Mouse (Mus musculus) CH12F3 (cell line): ENCODE results near the gene Mrc1.
"Not testable (repeated sequence)": the region's sequence is repeated elsewhere in the genome, so short reads cannot be mapped to it uniquely, and the experiment has no call there.

Experiments used
- in situ Hi-C: fragments of 300-500 bp; cut with MboI; formaldehyde crosslinking; loops from 2 replicates; pipeline ENCODE4 v1.14.3; 2020; ENCODE audit warnings: low sequenced_read_pairs

Gene Mrc1

DNA sequence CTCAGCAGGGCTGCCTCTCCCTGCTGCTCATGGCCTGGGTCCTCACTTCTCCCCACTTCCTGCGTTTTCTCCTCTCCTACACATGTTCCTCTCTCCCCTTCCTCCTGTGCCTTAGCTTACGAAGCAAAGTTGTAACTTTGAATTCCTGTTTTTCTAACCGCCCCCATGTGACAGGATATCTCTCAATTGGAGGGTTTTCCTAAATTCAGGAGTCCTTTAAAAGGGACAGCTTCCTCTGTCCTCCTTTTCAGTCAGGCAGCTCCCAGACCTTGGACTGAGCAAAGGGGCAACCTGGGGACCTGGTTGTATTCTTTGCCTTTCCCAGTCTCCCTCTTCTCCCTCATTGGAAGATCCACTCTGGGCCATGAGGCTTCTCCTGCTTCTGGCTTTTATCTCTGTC is at the start of gene Mrc1:
Mrc1 (plus strand) TSS at position 244 of the 400 bp plus-strand sequence.
- in situ Hi-C loops, result no loop called here

DNA sequence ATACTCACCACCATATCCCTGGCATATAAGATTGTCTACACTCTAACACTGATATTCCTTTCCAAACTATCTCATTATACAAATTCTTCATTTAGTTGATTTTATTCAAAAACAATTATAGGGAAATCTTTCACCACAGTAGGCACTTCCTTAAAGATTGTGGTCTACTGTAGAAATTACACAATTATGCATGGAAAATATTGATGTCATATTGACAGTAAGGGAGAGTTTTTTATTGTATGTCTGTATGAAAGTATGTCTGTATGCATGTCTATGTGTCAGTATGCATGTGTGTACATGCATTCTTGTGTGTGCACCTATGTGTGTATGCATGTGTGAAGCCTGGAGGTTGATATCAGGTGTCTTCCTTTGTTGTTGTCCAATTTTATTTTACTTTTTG is 44.8 kb upstream of the Mrc1 start:
- in situ Hi-C loops, result no loop called here

DNA sequence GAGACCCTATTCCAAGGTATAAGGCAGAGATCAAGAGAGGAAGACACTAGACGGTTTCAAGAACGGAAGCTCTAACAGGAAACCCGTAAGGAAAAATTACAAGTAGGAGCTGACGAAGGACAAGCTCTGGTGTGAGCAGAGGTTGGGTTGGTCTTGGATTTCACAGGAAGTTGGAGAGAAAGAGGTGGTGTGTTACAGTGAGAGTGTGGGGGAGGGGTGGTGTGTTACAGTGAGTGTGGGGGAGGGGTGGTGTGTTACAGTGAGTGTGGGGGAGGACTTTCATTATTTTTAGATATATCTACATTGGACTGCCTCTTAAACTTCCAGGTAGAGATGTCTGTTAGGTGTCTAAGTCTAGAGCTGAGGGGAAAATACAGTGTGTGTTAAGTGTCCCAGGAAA is 38.5 kb upstream of the Mrc1 start:
- in situ Hi-C loops, result no loop called here

DNA sequence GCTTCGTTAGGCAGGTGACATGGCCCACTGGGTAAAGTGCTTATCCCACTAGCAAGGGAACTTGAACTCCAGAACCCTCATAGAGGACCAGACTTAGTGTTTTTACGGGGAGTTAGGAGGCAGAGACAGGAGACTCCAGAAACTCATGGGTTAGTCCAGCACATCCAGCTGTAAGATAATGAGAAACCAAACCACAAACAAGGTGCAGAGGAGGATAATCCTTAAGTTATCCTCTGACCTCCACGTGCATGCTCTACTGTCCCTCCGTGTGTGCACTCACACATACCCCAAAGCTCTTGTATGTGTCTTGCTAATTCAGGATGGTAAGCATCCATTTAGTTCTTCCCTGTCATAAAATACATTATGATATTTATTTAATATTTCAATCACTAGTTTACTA is 37.6 kb upstream of the Mrc1 start:
- in situ Hi-C loops, result no loop called here

DNA sequence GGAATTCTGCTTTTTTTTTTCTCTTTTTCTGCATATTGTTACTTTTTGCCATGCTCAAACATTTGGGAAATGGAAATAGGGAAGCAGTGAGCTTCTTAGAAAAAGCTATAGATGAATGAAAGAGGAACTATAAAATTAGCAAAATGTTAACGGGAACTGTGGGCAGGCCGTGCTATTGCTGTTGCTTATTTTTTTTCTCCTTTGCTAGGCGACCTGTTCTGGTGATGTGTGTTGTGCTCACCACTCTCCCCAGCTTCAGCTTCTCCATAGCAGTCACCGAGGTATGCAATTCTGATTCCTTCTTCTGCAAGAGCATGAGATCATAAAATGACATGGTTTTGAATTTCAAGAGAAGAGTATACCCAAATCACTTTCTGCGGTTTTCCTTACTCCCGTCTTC is 37.1 kb upstream of the Mrc1 start:
- in situ Hi-C loops, result no loop called here

DNA sequence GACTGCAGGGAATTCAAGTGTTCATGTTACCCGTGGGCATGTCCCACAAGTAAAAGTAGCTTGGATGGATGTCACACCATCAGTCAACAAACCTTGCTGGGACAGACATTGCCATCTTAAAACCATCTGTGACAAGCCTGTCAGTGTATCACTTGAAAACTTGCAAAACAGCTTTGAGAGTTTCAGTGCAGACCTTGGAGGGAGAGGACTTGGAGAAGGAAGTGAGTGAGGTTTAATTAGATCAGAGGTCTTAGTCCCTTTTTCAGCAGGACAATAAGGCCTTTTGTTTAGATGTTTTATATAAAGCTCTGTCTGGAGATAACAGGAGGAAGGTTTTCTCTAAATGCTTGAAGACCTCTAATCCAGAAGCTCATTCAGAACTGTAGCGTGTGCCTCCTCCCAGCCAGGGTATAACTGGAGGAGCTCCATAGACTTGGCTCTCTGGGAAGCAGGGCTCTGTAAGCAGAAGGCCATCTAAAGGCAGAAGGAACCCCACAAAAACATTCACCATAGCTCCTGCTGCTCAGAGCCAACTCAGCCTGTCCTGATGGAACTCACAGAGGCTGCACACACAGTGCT is 30.8 kb upstream of the Mrc1 start:
- in situ Hi-C loops, result not testable (repeated sequence)

DNA sequence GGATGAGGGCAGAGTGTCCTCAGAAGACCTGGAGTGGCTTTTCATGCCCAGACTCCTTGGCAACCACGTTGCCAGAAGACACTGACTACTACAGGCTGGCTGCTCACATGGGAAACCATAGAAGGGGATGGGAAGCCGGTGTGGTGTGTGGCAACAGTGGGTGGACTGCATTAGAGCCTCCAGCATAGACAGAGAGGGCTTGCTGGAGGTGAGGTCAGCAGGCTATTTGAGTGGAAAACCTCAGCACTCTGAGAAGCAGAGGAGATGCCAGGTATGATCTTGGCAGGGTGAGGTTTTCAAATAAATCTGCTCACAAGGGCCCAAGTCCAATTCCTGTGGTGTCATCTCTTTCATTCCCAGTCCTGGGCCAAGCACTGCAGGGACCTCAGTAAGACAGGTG is 29.6 kb upstream of the Mrc1 start:
- in situ Hi-C loops, result no loop called here

DNA sequence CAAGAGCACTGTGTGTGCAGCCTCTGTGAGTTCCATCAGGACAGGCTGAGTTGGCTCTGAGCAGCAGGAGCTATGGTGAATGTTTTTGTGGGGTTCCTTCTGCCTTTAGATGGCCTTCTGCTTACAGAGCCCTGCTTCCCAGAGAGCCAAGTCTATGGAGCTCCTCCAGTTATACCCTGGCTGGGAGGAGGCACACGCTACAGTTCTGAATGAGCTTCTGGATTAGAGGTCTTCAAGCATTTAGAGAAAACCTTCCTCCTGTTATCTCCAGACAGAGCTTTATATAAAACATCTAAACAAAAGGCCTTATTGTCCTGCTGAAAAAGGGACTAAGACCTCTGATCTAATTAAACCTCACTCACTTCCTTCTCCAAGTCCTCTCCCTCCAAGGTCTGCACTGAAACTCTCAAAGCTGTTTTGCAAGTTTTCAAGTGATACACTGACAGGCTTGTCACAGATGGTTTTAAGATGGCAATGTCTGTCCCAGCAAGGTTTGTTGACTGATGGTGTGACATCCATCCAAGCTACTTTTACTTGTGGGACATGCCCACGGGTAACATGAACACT is 28.2 kb upstream of the Mrc1 start:
- in situ Hi-C loops, result not testable (repeated sequence)

DNA sequence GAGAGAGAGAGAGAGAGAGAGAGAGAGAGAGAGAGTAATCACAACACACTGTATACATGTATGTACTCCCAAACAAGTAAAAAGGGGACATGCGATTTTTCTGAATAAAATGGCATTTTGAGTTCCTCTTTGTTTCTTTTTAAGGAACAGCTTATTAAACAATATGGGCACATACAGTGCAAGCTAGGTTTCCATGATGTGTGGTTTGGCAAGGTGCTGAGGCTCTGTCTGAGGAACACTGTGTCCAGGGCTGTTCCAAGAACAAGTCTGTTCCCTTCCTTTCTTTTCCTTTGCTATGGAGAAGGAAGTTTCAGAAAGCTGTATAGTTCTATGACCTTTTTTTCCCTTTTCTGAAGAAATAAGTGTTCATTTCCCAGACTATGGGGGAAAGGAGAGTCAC is 24.9 kb upstream of the Mrc1 start:
- in situ Hi-C loops, result no loop called here

DNA sequence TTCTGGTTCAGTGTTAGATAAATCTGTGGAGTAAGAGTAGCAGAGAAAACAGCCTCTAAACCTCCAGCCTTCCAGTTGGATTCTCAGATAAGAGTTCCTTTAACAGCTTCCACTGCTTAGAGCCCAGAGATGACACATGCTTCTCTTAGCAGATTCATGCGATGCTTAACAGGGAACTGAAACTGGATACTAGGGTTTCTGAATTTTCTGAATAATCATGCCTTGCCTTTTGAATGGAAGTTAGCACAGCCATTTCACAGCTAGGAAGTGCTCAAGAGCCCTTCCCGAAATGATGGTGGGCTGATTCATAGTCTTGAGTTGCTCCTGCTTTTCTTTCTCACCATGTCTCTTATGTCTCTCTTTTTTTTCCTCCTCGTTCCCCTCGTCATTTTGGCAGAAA is 22.4 kb upstream of the Mrc1 start:
- in situ Hi-C loops, result no loop called here

DNA sequence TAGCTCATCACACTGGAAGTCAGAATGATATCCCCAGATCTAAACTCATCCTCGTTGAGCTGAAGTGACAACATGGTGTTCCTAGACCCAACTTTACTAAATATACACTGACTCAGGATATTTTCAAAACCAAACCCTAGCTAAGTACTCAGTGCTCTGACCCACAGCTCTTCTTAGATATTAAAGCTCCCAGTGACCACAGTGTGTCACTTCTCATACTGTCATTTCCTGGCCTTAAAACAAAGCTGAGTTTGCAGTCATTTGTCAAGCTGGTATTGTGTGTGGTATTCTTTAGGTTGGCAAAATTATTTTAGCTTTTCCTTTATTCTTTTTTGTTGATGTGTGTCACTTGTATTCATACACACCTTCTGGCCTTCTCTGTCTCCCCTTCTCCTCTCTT is 18.5 kb upstream of the Mrc1 start:
- in situ Hi-C loops, result no loop called here

DNA sequence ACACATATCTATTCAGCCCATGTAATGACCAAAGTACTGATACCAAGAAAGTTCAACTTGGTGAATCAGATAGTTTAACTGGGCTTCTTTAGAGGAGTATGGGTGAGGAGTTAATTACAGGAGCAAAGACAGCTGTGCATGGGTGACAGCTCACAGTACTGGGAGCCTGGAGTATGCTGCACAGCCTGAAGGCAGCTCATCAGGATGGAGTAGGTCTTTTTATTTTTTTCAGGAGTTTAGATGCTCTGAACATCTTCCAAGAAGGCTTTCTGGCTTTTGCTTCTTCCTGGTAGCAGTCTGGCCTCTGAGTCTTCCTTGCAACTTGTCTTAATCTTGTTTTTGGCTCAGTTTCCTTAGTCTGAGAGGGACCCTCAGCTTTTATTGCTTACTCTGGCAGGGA is 17.6 kb upstream of the Mrc1 start:
- in situ Hi-C loops, result no loop called here

DNA sequence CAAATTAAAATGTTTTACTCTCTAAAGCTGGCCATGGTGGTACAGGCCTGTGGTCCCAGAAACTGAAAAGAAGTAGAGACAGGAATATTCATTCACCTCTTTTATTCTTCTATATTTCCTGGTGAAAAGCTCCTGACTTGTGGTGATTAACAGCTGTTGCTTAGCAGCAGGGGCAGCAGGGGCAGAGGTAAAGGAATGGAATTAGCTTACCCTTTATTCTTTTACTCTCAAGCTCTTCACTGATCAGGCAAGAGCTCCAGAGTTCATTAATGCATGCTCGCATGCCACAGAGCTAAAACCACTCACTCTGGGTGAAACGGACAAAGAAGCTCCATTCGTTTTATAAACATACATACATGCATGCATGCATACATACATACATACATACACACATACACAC is 14.4 kb upstream of the Mrc1 start:
- in situ Hi-C loops, result no loop called here

DNA sequence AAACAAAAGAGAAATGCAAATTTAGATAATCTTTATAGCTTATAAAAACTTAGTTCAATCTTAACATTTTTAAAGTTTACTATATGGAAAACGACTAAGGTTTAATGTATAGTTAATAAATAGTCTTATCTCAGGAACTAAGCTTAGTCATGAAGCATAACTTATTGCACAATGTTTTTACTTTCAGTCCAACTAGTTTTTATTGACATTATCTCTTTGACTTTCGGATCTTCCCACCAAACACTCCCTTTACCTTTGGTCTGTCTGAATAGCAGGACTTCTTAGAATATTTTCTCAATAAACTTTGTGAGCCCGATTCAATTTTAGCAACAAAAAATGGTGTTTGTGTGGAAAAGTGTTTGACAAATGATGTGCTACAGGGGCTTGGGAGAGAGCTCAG is 12.5 kb upstream of the Mrc1 start:
- in situ Hi-C loops, result no loop called here

DNA sequence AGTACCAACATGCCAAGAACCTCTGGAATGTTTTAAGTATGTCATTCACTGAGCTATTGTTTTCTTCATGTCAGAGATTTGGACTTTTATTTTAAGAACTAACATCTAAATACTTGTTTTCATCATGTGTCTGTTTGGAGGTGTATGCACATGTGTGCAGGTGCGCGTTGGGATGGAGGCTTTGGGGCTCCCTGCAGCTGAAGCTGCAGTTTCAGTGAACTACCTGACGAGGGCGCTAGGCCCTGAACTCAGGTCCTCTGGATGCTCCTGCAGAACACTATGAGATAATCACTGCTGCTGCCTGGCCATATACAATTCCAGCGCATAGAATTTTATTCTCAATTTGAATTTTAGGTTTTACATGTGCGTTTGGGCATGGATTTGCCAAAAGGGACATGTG is 11.1 kb upstream of the Mrc1 start:
- in situ Hi-C loops, result no loop called here

DNA sequence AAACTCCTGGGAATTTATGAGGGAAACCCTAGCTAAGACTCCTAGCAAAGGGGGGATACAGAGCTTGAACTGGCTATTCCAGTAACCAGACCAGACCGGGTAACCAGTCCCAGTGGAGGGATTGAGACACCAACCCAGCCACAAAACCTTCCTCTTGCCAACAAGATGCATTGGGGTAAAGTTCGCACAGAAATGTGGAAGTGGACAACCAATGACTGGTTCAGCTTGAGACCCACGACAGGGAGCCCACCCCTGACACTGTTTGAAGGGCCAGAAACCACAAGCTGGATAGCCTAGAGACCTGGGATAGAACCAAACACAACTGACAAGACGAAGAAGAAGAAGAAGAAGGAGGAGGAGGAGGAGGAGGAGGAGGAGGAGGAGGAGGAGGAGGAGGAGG is 4.8 kb upstream of the Mrc1 start:
- in situ Hi-C loops, result no loop called here

DNA sequence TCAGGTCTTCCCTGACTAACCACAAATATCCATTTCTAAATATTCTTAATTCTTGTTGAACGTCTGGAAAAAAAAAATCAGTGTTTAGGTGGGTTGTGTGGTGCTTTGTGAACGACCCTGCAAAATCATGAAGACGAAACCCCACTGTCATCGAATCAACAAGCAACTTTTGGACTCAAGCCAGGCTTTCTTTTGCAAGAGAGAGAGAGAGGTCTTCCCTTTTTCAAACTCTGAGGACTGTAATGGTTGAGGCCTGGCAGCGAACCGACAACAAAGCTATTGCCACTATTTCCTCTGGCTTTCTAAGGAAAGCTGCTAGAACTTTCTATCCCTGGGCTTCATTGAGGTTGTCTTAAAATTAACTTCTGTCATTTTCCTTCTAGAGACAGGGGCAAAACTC is 697 bp upstream of the Mrc1 start:
- in situ Hi-C loops, result no loop called here

DNA sequence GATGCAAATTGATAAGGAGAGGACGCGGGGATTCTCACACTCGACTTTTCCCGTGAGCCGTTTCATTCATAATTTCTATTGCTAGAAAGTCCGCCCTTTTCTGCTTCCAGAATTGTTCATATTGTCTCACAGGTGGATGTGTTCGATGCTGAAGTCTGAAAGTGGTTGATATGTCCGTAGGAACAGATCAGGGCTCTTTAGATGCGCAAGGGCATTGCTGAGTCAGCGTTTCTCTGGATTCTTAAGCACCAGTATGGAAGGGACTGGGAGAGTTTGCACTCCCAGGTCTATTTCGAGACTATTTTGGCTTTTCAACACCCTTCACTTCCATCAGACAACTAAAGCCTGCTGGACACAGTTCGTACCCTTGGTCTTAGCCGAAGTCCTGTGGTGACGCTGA is 787 bp downstream of the Mrc1 start:
- in situ Hi-C loops, result no loop called here

DNA sequence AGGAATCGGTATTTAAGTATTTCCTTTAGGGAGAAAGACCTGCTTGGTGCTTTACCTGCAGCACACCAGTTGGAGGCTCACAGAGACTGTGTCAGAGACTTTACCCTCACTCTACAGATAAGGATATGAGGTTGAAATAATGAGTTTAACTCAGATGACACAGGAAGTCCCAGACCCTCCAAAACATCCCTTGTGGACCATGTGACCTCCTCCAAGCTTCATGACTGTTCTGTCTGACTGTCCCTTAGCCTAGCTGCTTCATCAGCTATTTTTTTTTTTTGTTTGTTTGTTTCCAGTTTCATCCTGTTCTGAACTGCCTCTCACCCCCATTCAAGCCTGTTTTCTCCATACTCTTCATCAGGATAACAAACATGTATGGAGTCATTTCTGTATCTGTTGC is 3.7 kb downstream of the Mrc1 start:
- in situ Hi-C loops, result no loop called here

DNA sequence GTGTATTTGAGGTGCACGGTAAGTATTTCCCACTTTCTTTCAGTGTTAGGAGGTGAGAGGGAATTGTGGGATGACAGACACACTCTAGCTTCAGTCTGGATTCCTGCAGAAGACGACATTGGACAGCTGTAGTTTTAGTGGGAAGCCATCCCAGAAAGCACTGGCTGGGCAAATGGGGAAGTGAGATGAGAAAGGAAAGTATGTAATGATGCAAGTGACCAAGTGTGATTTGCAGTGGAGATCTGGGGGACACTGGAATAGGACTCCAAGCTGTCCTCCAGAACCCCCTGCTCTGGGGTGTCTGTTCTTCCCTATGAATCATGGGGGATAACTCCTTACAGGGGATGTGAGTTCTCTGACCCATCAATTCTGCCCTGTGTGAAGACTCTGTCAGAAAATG is 4.8 kb downstream of the Mrc1 start:
- in situ Hi-C loops, result no loop called here

DNA sequence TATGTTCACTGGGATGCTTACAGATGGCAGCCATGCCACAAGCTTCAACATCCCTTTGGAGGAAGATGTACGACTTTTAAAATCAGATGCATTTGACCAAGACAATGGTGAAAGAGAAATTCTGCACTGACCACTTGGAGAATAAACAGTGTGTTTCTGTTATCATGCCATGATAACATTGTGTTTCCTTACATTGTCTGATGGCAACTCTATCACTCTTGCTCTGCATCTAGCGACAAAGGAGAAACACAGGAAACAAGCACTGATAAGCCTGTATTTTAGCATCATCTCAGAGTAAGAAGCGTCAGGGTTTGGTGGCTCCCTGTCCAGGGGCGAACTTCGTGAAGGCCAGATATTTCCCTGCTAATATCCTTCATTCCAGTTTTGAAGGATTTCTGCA is 6.1 kb downstream of the Mrc1 start:
- in situ Hi-C loops, result no loop called here

DNA sequence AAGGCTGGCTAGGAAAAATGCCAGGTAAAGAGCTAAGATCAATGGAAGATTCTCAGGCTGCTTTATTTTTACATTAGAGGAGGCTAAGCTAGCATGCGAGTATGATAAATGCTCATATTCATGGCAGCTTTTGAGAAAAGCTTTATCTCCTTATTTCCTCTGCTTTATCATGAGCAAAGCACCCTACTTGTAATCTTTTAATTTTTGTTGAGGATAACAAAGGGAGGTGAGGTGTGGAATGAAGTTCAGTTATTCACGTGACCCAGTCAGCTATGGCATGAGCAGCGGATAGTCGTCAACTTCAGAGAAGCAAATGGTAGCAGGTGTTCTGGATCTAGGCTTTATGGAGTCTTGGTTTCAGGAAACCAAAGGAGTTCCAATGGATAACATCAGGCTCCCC is 7.7 kb downstream of the Mrc1 start:
- in situ Hi-C loops, result no loop called here

DNA sequence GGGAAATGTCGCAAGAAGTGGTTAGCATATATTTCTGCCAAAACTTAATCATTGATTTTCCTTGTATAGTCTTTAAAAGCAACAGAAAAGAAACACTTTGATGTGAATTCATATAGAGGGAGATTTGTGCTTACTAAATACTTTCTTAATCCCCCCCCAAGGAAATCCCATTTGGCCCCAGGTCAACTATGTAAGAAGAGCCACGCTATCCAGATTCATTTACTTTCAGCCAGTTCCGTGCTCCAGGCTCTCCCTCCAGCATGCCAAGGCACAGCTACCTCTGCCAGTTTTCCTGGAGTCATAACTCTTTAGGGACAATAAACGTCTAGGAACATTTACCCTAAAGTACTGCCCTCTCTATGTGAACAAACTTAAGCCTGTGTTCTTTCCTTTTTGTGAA is 8.5 kb downstream of the Mrc1 start:
- in situ Hi-C loops, result no loop called here
